Mouse (Mus musculus) heart, postnatal 25 days (tissue): ENCODE data around the gene Fermt1. TPM values are rescaled to one million over a fixed set of nuclear protein-coding genes. Genes with fewer than 3 reads are reported as not detected.
A peak's percentile ranks its signal among the peaks of the same experiment; 100 is the strongest.

Experiments used
- DNase-seq: peaks from one replicate; pipeline ENCODE4 v3.0.0; 2022; ENCODE audit warnings: low spot score
- intact Hi-C: fragments of 180-260 bp; cut with DNase I; formaldehyde crosslinking; loops from one replicate; pipeline ENCODE4 v1.15.1; 2025
- total RNA-seq, 2 experiments: library from RNA; stranded (reverse); gene quantifications; 2 replicates each; pipeline ENCODE4 v1.2.3; 2021

Gene Fermt1
- total RNA-seq: not detected

DNA sequence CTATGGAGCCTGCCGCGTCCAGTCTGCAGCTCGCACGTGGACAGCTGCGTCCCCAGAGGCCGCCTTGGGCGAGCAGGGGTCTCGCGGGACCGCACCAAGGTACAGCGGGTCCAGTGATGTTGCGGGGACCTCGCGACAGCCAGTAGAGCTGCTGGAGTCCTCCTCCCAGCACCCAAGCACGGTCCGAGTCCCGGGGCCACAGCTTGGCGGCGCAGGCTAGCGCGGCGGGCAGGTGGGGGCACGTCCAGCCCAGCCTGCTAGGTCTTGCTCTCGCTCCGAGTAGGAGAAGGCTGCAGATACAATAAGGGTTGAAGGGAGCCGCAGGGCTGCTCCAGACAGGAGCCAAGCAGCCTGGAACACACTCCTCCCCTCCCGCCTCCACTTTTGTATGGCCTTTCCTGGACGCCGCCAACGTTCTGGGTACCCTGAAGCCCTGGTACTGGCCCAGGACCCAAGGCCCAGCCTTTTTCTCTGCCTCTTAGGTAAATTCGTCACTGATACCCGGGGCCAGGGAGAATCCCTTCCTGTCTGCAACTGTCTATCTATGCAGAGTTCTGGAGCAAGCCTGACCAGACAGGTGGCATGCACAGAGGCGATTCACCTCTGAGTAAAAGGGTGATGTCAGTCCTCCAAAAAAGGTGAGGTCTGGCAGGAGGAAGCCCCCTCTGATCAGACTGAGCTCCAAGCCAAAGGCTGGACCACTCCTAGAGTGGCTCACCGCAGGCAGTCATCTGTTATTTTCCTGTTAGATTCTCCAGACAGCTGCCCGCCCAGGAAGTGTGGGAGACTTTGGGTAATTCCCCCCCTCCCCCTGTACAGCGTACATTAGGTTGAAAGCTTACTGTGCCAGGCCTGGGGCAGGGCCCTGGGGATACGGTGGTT lies at the start of gene Fermt1:
Gene Fermt1 (minus strand): TSS at position 581 of the 882 bp plus-strand sequence.
- intact Hi-C loops: no loop called here
- no peak for DNase-seq

DNA sequence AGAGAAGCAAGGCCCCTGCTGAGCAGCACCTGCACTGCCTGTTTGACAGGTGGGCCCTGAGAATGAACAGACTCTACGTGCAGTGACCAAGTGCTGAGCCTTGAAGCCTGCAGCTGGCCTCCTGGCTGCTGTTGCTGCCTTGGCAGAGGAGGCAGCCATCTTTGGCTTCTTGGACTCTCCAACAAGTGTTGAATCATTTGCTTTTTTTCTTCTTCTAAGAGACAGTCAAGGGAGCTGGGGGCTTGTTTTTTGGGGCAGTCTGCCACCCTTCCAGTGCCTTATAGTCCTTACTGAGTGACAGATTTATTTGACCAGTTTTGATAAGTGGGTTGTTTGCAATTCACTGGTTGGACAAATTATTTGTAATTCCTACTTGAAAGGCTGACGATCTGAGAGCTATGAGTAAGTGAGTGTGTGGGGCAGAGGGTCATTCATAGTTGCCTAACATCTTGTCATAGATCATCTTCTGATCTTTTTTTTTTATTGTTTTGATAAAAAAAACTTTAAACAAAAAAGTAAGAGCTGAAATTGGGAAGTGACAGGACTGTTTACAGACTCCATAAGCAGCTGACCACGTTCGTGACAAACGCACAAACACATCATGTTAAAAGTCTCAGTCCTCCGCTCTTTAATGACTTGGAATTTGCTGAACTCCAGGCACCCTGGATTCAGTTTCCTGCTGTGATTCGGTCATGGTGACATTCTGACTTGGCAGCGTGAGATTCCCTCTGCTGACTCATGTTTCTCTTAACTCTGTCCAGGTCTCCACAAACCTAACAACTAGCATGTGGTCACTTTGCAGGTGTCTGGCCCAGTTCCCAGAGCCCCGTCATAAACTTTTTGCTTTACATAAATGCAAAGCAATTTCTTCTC lies 47.2 kb upstream of the Fermt1 start:
- intact Hi-C loops: no loop called here
- peak; percentile 33 for DNase-seq

DNA sequence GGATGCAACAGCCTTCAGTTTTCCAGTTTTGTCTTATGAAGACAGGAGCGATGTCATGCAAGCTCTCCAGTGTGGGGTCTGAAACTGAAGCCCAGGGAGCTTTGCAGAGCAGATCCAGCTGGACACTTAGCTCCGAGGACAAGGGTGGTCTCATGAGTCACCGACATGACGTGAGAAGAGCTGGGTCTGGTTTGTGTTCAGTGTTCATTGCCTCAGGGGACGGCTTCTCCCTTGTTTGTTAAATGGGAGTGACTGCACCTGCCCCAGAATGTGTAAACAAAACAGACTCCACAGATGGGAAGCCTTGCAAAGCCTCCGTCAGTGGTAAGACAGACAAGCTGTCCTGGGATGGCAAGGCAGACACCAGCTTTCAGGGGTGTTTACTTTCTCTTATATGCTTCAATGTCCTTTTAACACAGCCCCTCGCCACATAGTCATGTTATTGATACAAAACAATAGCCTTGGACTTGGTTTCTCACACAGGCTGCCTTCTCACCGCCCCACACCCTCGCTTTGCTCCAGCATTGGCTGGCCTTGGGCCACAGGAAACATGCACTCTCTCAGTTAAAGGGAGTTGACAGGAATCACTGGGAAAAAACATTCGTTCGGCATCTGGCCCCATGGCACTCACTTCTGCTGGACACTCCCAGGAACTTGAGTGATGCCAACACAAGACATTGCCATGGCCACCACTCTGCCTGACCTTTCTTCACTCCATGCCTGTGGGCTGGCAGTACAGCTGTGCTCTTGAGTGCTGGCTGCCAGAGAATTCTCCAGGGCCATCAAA lies 44.3 kb upstream of the Fermt1 start:
- intact Hi-C loops: no loop called here

DNA sequence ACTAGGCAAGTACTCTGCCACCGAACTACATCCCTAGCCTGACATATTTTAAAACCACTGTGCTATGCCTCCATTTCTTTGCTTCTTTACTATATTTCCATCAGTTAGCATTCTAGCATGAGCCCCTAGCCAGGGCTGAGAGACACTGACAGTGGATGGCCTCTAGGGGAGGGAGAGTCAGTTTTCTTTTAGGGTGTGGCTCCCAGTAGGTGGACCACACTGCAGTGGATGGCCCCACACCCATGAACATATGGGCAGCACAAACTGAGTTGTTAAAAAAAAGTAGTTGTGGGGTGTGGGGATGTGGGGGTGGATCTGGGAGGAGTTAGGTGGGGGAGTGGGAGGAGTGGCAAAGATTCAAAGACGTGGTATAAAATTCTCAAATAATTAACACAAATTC lies 27.6 kb upstream of the Fermt1 start:
- no peak for DNase-seq
- intact Hi-C loops: no loop called here

More for the DNA sequence above, 44.3 kb upstream of the Fermt1 start:
- peak; percentile 26 for DNase-seq

DNA sequence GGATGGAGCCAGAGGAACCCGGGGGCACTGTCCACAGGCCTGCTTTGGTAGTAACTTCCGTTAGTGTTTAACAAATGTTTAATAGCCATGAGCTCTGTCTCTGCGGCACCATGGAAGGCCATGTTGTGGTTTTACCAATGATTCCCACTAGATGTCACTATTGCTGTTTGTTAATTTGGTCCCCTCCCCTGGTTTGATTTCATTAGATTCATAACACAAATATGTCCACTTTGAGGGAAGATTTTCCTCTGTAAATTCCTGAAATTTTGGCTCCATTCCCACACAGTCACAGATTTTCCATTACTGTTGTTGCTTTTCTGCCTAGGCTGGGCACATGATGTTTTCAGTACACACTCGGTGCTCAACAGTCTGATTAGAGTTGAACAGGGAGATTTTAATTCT lies 25.1 kb upstream of the Fermt1 start:
- no peak for DNase-seq
- intact Hi-C loops: no loop called here

DNA sequence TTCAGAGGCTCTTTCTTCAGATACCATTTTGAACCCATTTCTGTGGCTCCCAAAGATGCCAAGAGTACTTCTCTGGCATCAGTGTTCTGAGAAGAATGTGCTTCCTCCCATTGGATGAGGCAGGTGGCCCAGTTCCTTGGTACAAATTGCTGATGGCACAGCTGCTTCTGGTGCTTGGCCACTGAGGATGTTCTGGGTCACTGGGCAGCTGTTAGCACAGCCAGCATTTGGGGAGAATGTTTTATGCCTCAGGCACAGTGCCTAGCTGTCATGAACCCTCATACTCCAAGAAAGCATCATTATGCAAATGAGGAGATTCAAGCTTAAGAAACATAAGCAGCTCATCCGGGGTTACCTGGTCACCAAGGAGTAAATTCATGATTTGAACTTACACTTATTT lies 12.1 kb upstream of the Fermt1 start:
- no peak for DNase-seq
- intact Hi-C loops: no loop called here

DNA sequence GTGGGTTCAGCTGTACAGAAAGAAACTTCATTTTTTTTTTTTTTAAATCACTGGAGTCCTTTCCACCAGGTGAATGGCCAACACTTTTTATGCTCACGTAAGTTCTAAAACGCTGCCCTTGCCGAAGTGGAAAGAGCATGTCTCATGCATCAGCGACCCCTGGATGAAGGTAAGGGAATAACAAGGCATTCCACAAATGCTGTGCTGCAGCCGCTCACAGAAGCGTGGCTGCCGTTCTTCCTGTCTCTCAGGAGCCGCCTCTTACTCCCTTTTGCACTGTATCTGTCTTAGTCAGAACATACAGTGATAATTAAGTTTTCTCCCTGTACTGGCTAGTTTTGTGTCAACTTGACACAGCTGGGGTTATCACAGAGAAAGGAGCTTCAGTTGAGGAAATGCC lies 6.5 kb upstream of the Fermt1 start:
- no peak for DNase-seq
- intact Hi-C loops: no loop called here

DNA sequence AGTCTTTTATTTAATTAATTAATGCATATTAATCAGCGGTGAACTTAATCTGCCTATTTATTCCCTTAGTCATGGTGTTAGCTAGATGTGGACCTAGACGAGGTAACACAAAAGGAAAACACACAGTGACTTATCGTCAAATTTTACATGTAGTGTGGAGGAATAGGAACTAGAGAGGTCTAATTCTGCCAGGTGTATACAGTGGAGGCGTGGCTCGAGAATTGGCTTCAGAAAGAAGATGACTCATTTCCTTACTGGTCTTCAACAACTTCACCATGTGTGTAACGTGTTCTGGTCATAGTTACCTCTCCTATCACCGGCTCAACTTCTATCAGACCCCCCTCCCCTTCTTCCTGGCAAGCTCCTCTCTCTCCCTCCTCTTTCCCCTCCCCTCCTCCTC lies 2.5 kb upstream of the Fermt1 start:
- no peak for DNase-seq
- intact Hi-C loops: no loop called here

DNA sequence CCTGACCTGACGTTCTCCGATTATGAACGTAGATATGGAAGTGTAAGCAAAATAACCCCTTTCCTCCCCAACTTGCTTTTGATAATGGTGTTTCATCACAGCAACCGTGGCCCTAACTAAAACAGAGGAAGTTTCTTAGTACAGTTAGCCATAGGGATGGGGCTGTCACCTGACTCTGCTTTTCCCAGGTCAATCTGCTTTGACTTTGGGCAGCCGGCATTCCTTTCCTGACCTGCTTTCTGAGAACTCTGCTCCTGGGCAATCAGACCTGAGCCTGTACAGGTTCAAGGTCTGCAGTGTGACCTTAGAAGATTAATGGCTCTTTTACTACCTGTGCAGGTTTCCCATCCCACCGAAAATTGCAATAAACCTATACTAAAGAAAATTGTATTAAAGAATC lies 1.3 kb upstream of the Fermt1 start:
- intact Hi-C loops: no loop called here

DNA sequence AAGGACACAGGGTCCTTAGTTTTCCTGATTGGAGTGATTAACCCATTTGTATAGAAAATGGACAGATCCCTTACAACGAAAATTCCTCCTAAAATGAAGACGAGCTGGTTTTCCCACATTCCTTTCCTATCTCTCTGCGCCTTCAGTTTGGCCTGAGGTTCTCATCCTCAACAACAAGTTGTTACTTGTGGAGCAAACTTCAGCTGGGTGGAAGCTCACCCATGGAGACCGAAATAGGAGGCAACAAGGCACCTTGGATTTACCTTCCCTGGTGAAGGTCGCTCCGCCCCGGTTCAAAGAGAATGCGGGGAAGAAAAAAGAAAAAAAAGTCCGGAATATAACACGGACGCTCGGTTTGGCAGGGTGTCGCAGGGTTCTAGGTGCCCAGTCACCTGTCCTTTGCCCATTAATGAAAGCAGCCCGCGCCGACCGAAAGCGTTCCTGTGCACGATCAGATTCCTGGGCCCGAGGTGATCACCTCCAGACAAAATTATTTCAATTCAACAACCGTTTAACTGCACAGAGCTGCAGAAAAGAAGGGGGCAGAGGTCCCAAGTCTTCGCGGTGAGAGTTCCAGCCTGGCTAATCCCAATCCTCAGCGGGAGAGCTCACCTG lies 888 bp downstream of the Fermt1 start:
- DNase-seq: no peak

More for the DNA sequence above, 1.3 kb upstream of the Fermt1 start:
- DNase-seq: no peak

DNA sequence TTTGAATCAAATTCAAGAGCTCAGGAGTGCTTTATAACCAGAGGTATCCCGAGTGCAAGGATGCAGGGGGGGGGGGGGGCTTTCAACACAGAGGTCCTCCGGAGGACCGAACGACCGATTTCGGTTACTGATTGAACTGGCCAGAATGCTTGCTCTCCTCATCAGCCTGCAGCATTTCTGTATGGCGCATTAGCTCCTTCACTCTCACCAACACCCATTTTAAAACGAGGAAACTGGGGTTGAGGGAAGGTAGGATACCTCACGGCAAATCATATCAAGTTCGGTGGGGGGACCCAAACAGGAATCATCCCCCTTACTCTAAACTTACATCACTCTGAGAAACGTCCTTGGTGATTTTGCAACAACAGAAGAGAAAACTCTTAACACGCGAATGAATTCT lies 1.7 kb downstream of the Fermt1 start:
- no peak for DNase-seq
- intact Hi-C loops: no loop called here

More for the DNA sequence above, 888 bp downstream of the Fermt1 start:
- intact Hi-C loops: no loop called here

DNA sequence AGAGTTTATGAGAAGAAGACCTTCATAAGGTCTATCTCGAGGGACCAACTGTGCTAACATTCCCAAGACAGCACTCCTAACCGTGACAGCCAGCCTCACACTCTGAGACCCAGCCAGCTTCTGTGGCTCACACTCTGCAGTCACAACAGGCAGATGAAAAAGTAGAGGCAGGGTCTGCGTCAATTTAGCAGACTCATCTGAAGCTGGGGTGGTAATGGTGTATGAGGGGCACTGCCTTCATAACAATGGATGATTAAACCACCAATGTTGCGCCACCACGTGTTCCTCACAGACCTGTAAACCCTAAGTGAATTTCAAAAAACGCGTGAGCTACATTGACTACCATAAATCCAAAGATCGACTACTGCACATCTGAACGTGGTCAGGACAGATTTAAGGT lies 2.1 kb downstream of the Fermt1 start:
- intact Hi-C loops: no loop called here
- DNase-seq: no peak

DNA sequence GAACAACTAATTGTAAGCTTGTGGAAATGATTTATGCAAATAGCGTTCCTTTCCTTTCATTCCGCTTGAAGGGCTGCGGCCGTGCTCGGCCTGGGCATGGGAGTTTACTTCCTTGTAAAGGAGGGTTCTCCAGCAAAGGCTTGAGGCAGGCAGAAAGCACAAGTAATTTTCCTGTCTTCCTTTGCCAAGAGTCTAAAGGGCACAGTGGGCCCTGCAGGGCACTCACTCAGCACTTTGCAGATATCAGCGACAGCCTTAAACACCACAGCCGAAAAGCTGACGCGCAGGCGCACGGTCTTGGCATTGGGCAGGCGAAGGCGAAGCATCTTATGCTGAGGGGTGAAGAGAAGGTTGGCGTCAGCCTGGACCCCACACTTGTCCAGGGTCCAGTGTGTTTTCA lies 6.7 kb downstream of the Fermt1 start:
- intact Hi-C loops: no loop called here
- DNase-seq: no peak

DNA sequence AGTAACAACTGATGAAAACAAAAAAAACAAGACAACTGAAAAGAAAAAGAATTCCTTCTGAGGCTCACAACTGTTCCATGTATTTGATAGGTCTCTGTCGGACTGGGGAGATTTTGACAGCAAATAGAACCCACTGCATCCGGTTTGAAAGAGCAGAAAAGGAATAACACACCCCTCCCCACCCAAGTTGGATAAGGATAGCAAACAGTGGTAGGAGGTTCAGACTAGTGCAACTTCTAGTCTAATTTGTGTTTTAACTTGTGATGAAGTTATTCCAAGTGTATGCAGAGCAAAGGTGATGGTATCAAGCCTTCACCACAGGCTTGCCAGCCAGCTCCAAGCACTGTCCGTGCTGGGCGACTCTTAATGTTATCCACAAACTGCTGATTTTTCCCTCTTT lies 9.5 kb downstream of the Fermt1 start:
- DNase-seq: no peak
- intact Hi-C loops: no loop called here

DNA sequence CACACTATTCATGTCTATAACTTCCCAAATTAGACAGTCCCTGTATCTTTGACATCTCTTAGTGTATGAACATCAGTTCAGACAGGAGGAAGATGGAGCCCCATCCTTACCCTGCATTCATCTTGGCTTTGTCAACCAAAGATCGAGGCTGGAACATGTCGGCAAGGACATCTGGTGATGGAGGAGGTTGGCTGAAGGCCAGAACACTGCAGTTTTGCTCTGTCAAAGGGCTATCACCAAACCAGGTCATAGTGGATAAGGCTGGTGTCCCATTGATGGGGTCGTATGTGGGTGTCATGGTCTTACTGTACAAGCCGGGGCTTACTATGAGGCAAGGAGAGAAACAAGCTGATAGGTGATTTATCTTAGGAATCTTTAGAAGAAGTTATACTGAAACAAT lies 11.0 kb downstream of the Fermt1 start:
- intact Hi-C loops: no loop called here
- DNase-seq: no peak

DNA sequence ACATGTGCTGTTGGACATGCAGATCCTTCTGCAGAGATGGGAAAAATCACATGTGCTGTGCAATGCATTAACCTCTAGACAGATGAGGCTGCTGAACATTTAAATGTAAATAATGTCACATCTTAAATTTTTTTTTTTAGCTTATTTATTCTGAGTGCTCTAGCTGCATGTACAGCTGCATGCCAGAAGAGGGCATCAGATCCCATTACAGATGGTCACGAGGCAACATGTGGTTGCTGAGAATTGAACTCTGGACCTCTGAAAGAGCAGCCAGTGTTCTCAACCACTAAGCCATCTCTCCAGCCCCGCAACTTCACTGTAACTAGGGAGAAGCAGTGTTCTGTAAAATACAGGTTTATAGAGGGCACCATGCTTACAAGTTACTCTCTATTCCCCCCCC lies 11.6 kb downstream of the Fermt1 start:
- intact Hi-C loops: no loop called here
- no peak for DNase-seq

DNA sequence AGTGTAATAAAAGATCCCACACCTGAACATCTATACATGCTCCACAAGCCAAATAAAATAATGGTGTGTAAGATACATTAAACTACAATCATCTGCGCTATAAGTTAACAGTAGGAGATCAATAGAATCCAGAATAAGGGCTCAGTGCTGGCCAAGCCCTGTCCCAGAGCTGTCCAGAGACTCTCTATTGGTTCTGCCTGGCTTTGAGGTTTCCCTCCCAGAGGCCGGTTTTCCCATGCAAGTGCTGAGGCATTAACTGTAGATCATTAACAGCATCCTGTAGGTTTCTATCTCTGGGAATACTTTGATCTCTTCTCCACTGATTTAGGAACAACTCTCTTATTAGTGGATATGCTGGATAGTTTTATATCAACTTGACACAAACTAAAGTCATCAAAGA lies 16.7 kb downstream of the Fermt1 start:
- intact Hi-C loops: no loop called here
- no peak for DNase-seq

DNA sequence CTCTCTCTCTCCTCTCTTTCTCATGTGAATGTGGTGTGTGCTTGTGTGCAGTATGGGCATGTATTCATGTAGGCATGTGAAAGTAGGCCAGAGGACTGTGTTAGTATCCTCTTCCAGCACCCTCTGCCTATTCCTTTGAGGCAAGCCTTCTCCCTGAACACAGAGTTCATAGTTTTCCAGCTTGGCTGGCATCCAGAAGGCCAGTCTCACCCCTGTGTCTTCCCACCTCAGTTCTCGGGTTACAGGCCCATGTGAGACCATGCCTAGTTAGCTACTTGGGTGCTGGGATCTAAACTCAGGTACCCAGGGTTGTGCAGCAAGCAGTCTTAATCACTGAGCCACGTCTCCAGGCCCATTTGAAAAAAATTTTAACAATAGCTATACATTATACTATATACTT lies 17.8 kb downstream of the Fermt1 start:
- intact Hi-C loops: no loop called here
- DNase-seq: no peak

DNA sequence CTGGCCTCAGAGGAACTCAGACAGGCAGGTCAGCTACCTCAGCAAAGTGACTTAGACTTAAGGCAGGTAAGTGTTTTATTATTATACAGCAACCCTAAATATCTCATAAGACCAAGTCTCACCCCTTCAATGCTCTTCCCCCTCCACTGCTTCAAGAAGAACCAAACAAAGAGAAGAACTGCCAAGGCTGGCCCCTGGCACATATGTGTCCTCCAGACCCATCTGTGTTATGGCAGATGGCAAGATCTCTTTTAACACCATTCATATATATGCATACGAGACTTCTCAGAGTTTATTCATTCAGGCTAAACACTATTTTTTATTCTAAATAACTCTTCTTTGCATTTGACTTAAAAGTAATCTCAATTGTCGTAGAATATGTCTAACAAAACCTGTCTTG lies 18.4 kb downstream of the Fermt1 start:
- intact Hi-C loops: no loop called here
- DNase-seq: no peak
